Mouse (Mus musculus) heart, adult 2 months (tissue): ENCODE measurements around the gene Tnrc6b.

Experiments used
- CTCF ChIP-seq: fragments of 200-600 bp; IDR thresholded peaks from 2 replicates; pipeline ENCODE4 v1.8.1; 2022; ENCODE audit warnings: antibody characterized with exemption, mild to moderate bottlenecking, moderate library complexity
- POLR2A ChIP-seq: fragments of 200-500 bp; IDR thresholded peaks from 2 replicates; pipeline ENCODE4 v1.6.1; 2011; ENCODE audit warnings: mild to moderate bottlenecking, low read depth, low read length, control low read depth; ENCODE audit not compliant: insufficient read depth

- TF ChIP-seq CTCF (no peak), POLR2A (no peak)
Observed at GRCm38 (mm10) chr15:80674700-80675099, 36.4 kb upstream of the Tnrc6b start.
